Comparison of ENCODE assay signal across 14 mouse cellular contexts in the genomic region with DNA sequence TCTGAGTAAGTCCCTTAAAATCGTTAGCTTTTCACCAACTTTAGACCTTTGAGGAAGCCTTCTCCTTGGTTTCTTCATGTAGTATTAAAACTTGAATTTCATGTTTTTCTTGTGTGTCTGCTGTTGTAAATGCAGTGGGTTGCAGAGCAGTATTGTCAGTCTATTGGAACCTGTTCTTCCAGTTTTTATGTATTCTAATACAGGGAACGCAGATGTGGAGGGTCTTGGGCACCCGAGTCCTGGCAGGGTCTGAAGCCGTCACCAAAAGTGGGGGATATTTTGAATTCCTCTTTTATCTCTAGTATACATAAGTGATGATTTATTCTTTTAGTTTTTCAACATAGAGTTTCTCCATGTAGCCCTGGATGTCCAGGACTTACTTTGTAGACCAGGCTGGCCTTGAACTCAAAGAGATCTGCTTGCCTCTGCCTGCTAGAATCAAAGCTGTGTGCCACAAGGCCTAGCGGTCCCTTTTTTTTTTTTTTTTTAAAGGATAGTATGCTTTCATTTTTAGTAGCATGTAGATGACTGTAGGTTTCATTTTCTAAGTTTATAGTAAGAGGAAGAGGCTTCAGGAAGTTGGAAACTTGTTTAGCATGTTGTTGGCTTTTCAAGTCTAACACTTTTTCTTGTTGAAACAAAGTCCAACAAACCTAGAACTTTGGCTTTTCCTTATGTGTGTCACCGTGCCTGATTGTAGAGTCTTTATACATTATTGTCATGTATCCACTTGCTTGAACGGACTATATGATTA. TPM values are rescaled to one million over a fixed set of nuclear protein-coding genes. Genes with fewer than 3 reads are reported as not detected.
DNase-seq lines count a peak whose midpoint lies in the region; ATAC-seq and TF ChIP-seq lines count a peak whose summit lies in the region.
"Had no signal": no experiment of that assay in that cellular context is flagged by ENCODE, and none has a peak within 500 bp of the region (broad histone marks: within the 10 kb centered on the region; RNA-seq: fewer than 3 reads in every experiment).

No protein-coding gene starts in this region.

- peak; percentile 33 for DNase-seq in liver, adult 2 months (ENCODE audit: extremely low read depth, low read depth, low spot score)
- no peak for DNase-seq in liver, postnatal 0 days
- DNase-seq in CD4-positive helper T cell, adult 2 months (ENCODE audit: low read depth, low spot score): peak; percentile 27
- no peak for DNase-seq in gastrocnemius, postnatal 10 days
- no peak for DNase-seq in cerebellum, postnatal 14 days
- DNase-seq in adrenal gland, postnatal 4 days (ENCODE audit: low spot score in 2 of 2): no peak
- DNase-seq: heart, postnatal 36 days; kidney, adult 18-20 months; kidney, postnatal 4 days; liver had no signal

- H3K79me2 ChIP-seq in liver, adult 2 months (ENCODE audit: control insufficient read depth, insufficient read depth, low read length): peaks cover 27% of the 10 kb centered on the region

- H3K4me1 ChIP-seq in liver, adult 2 months (ENCODE audit: control insufficient read depth, insufficient read depth, low read length): peaks cover 8% of the 10 kb centered on the region; the same call in 1 of the 2 replicates
- no peaks in the 10 kb centered on the region for H3K4me1 ChIP-seq in liver, postnatal 0 days (ENCODE audit: insufficient read depth)
- H3K4me1 ChIP-seq: midbrain, embryonic 10.5 days had no signal

- WGBS in liver, adult 2 months: 75% methylated on average over 7 of the region's 7 CpGs
- 79% methylated on average over 7 of the region's 7 CpGs for WGBS in liver, postnatal 0 days (ENCODE audit: insufficient replicate concordance)

- no peaks in the 10 kb centered on the region for H3K9me3 ChIP-seq in liver, postnatal 0 days (ENCODE audit: low read length)

- TF ChIP-seq EP300 in liver, postnatal 0 days (IDR thresholded peaks at IDR 0.05; ENCODE audit: low read depth): no peak

- TF ChIP-seq CTCF in liver, adult 2 months (IDR thresholded peaks at IDR 0.05; ENCODE audit: low read depth, low read length): no peak
- no peak for TF ChIP-seq CTCF in liver, postnatal 0 days (IDR thresholded peaks at IDR 0.05; ENCODE audit: low read depth)

- H3K27me3 ChIP-seq in liver, adult 2 months (ENCODE audit: control insufficient read depth, insufficient read depth, low read length): no peaks in the 10 kb centered on the region
- no peaks in the 10 kb centered on the region for H3K27me3 ChIP-seq in liver, postnatal 0 days (ENCODE audit: insufficient read depth, low read length)

- ATAC-seq in liver, postnatal 0 days: no peak
- ATAC-seq in hematopoietic stem cell, adult 5-6 weeks (replicated peaks in 1 of 2; ENCODE audit: insufficient read depth in 1 of 2, low FRiP score in 2 of 2, low TSS enrichment in 1 of 2, low read depth in 1 of 2, poor library complexity in 2 of 2, severe bottlenecking in 2 of 2): peak; percentile 51 to 66; a peak in 2 of 4 replicates
- ATAC-seq in monocyte, adult 5-6 weeks (replicated peaks; ENCODE audit: insufficient number of reproducible peaks, low FRiP score, low TSS enrichment, poor library complexity, severe bottlenecking): peak; percentile 59; the same call in 1 of the 2 replicates

- TF ChIP-seq POLR2A in liver, adult 2 months (IDR thresholded peaks at IDR 0.05; ENCODE audit: extremely low read depth, insufficient read depth, low read length): no peak

- H3K9ac ChIP-seq in liver, adult 2 months (ENCODE audit: low read depth, low read length): no peak overlapping the region
- H3K9ac ChIP-seq in liver, postnatal 0 days (replicated peaks): no peak overlapping the region

- H3K36me3 ChIP-seq in liver, adult 2 months (ENCODE audit: control insufficient read depth, insufficient read depth, low read length): no peaks in the 10 kb centered on the region
- 0 out of 2 replicates have a peak, but pooled peaks cover 2% of the 10 kb centered on the region for H3K36me3 ChIP-seq in liver, postnatal 0 days (replicated peaks; ENCODE audit: insufficient read depth, low read length)

- no peak overlapping the region for H3K4me2 ChIP-seq in liver, postnatal 0 days (ENCODE audit: low read depth, low read length)

- H3K27ac ChIP-seq in liver, adult 2 months (replicated peaks; ENCODE audit: insufficient read depth, low read depth, low read length): no peak overlapping the region
- no peak overlapping the region; the same call in 1 of the 2 replicates for H3K27ac ChIP-seq in liver, postnatal 0 days (ENCODE audit: low read depth)
- H3K27ac ChIP-seq: midbrain, embryonic 10.5 days had no signal

- no peak overlapping the region for H3K4me3 ChIP-seq in liver, adult 2 months (ENCODE audit: insufficient read depth, low read depth, low read length)
- H3K4me3 ChIP-seq in liver, postnatal 0 days (ENCODE audit: low read depth, low read length): no peak overlapping the region
- H3K4me3 ChIP-seq: erythroblast, embryonic 14.5 days; midbrain, embryonic 10.5 days had no signal

RNA-seq across cellular contexts. Expression of a gene that starts 14.9 kb away (rescaled TPM):
- total RNA-seq in liver, adult 2 months (2014; rRNA removed): 71.4 and 77.8 TPM in 2 replicates
- polyA plus RNA-seq in liver, adult 2 months (2012; rRNA removed): 10.7 and 10.9 TPM in 2 replicates
- polyA plus RNA-seq in liver, postnatal 0 days (2015; fragmentation: Nextera tagmentation; extraction: Ambion mirVana): 7.4 and 7.8 TPM in 2 replicates
- 49.1 and 50.7 TPM in 2 replicates for total RNA-seq in hematopoietic stem cell, adult 5-6 weeks (2017)
- 58.8 to 80.2 TPM (median 59.9 TPM) in 3 replicates for total RNA-seq in monocyte, adult 5-6 weeks (2017)
- 10 to 100 TPM; 80.9 to 87.4 TPM for total RNA-seq in gastrocnemius, postnatal 10 days (2021)
- total RNA-seq in adrenal gland, postnatal 4 days (2021): 10 to 100 TPM; 64.5 to 70.9 TPM

Comparison
In these comparisons a context has a peak if more than half of its experiments do, and no peak if none do; other contexts are left out.
1. DNase-seq: peak in liver, adult 2 months (single experiment) and CD4-positive helper T cell, adult 2 months (single experiment); none in liver, postnatal 0 days (single experiment), gastrocnemius, postnatal 10 days (single experiment), cerebellum, postnatal 14 days (0 of 2) and adrenal gland, postnatal 4 days (0 of 2).